Comparison of ENCODE assay signal across 25 mouse cellular contexts in the genomic region with DNA sequence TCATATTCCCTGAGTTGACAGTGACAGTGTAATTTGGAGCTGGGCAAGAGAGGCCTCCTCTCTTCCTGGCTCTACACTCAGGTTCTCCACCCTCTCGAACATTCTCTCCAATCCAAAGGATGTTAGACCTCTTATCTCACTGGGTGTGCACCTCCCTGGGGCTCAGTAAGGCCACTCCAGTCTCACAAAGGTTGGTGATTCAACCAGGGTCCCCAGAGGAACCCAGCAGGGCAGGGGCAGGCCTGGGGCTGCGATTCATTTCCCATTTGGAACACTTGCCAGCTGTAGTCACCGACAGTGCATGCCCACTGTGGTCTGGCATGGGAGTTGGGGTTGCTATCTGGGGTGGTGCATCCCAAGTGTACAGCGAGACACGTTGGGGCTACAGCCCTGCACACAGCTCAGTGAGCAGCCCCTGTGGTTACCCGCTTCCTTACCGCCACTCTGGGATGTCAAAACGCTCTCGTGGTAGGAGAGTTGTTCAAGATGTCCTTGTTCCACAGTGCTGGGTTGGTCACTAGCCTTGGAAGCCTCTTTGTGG.
DNase-seq lines count a peak whose midpoint lies in the region; ATAC-seq lines count a peak whose summit lies in the region.
"Had no signal": no experiment of that assay in that cellular context is flagged by ENCODE, and none has a peak within 500 bp of the region (broad histone marks: within the 10 kb centered on the region; RNA-seq: fewer than 3 reads in every experiment).

No protein-coding gene starts in this region.

- H3K36me3 ChIP-seq in embryonic facial prominence, embryonic 13.5 days = no peaks in the 10 kb centered on the region
- H3K36me3 ChIP-seq in embryonic facial prominence, embryonic 10.5 days (replicated peaks) = no peaks in the 10 kb centered on the region
- H3K36me3 ChIP-seq in limb, embryonic 12.5 days = no peaks in the 10 kb centered on the region
- H3K36me3 ChIP-seq: intestine, embryonic 15.5 days; liver, embryonic 13.5 days; midbrain, embryonic 10.5 days had no signal

- no peaks in the 10 kb centered on the region for H3K27me3 ChIP-seq in embryonic facial prominence, embryonic 13.5 days
- no peaks in the 10 kb centered on the region for H3K27me3 ChIP-seq in embryonic facial prominence, embryonic 10.5 days (replicated peaks; ENCODE audit: low read depth, poor library complexity, severe bottlenecking)
- H3K27me3 ChIP-seq in limb, embryonic 12.5 days = no peaks in the 10 kb centered on the region
- H3K27me3 ChIP-seq: intestine, embryonic 15.5 days; liver, embryonic 13.5 days had no signal

- no peak for DNase-seq in embryonic facial prominence, embryonic 10.5 days (ENCODE audit: low spot score)
- DNase-seq in thymus, postnatal 4 days = peak; percentile 34
- DNase-seq in thymus, postnatal 14 days = no peak
- DNase-seq in layer of hippocampus, postnatal 14 days (ENCODE audit: low spot score in 2 of 2) = no peak
- no peak for DNase-seq in layer of hippocampus, adult 9-10 months (ENCODE audit: low spot score)
- DNase-seq: adrenal gland, postnatal 10 days; cerebellum, adult 2 months; cerebellum, postnatal 25 days; embryo, embryonic 11 days; gastrocnemius, postnatal 25 days; heart, adult 2 months; heart, postnatal 36 days; kidney, postnatal 25 days; liver, embryonic 13.5 days; lung, adult 2 months; lung, postnatal 14 days; thymus, adult 18-20 months had no signal

- no peak overlapping the region for H3K9ac ChIP-seq in embryonic facial prominence, embryonic 13.5 days
- no peak overlapping the region for H3K9ac ChIP-seq in limb, embryonic 12.5 days (replicated peaks)
- H3K9ac ChIP-seq: intestine, embryonic 15.5 days; liver, embryonic 13.5 days had no signal

- 87% methylated on average over 9 of the region's 9 CpGs for WGBS in embryonic facial prominence, embryonic 13.5 days
- WGBS in embryonic facial prominence, embryonic 10.5 days = 91% methylated on average over 9 of the region's 9 CpGs
- WGBS in limb, embryonic 12.5 days = 89% methylated on average over 9 of the region's 9 CpGs

- 0 out of 2 replicates have a peak overlapping the region, but pooled peaks have one; percentile 5 for H3K27ac ChIP-seq in embryonic facial prominence, embryonic 13.5 days
- no peak overlapping the region for H3K27ac ChIP-seq in embryonic facial prominence, embryonic 10.5 days (replicated peaks)
- H3K27ac ChIP-seq in limb, embryonic 12.5 days = peak overlapping the region; percentile 24; the same call in 1 of the 2 replicates
- H3K27ac ChIP-seq: heart, adult 2 months; layer of hippocampus, adult 2 months; liver, embryonic 13.5 days; midbrain, embryonic 10.5 days had no signal

- peaks cover 24% of the 10 kb centered on the region for H3K4me1 ChIP-seq in embryonic facial prominence, embryonic 13.5 days
- H3K4me1 ChIP-seq in embryonic facial prominence, embryonic 10.5 days = peaks cover 12% of the 10 kb centered on the region
- peaks cover 17% of the 10 kb centered on the region for H3K4me1 ChIP-seq in limb, embryonic 12.5 days (replicated peaks)
- H3K4me1 ChIP-seq: liver, embryonic 13.5 days had no signal

- H3K9me3 ChIP-seq in embryonic facial prominence, embryonic 13.5 days = 0 out of 2 replicates have a peak, but pooled peaks cover 13% of the 10 kb centered on the region
- H3K9me3 ChIP-seq in embryonic facial prominence, embryonic 10.5 days = peaks cover 14% of the 10 kb centered on the region
- H3K9me3 ChIP-seq in limb, embryonic 12.5 days = peaks cover 19% of the 10 kb centered on the region

- no peak overlapping the region for H3K4me2 ChIP-seq in embryonic facial prominence, embryonic 13.5 days
- no peak overlapping the region for H3K4me2 ChIP-seq in limb, embryonic 12.5 days
- H3K4me2 ChIP-seq: intestine, embryonic 15.5 days; liver, embryonic 13.5 days had no signal

- H3K4me3 ChIP-seq in embryonic facial prominence, embryonic 13.5 days = no peak overlapping the region
- no peak overlapping the region for H3K4me3 ChIP-seq in embryonic facial prominence, embryonic 10.5 days
- no peak overlapping the region for H3K4me3 ChIP-seq in limb, embryonic 12.5 days (replicated peaks)
- H3K4me3 ChIP-seq: heart, adult 2 months; intestine, embryonic 15.5 days; layer of hippocampus, adult 2 months; liver, embryonic 13.5 days; midbrain, embryonic 10.5 days had no signal

- ATAC-seq in embryonic facial prominence, embryonic 13.5 days (ENCODE audit: insufficient number of reproducible peaks, insufficient read depth, low FRiP score, low TSS enrichment, low read depth) = no peak
- ATAC-seq in limb, embryonic 12.5 days (ENCODE audit: insufficient number of reproducible peaks, insufficient read depth, low FRiP score, low TSS enrichment, low read depth) = no peak
- ATAC-seq: forebrain, embryonic 16.5 days; hindbrain, embryonic 16.5 days; midbrain, embryonic 16.5 days had no signal
